32 mouse cellular contexts compared by ENCODE assay signal in the genomic region with DNA sequence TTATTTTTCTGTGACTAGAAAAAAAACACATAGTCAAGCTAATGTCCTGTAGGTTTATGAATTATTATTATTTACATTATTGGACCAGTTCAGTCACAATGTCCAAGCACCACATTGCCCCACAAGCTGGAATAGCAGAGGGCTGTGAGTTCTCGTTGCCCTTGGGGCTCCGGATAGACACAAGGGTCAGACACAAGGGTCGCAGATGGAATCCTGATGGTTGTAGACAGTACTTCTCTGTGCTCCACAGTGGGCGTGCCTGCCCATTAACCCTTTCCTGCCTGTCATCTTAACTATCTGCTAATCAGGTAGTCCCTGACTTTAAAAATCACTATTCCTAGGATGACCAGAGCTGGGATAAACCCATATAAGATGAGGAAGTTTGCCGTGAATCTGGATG. TPM values are rescaled to one million over a fixed set of nuclear protein-coding genes. Genes with fewer than 3 reads are reported as not detected.
DNase-seq lines count a peak whose midpoint lies in the region; ATAC-seq and TF ChIP-seq lines count a peak whose summit lies in the region.
"Had no signal": no experiment of that assay in that cellular context is flagged by ENCODE, and none has a peak within 500 bp of the region (broad histone marks: within the 10 kb centered on the region; RNA-seq: fewer than 3 reads in every experiment).

No protein-coding gene starts in this region.

- DNase-seq in neural tube, embryonic 10.5 days (ENCODE audit: extremely low spot score, low spot score) = peak; percentile 54
- DNase-seq in embryonic facial prominence, embryonic 10.5 days (ENCODE audit: low spot score) = peak; percentile 71
- DNase-seq in left cerebral cortex, adult 8-10 months (ENCODE audit: low spot score in 2 of 2) = no peak
- DNase-seq: adrenal gland, postnatal 25 days; B cell, adult 2 months; cerebellum, adult 2 months; cerebellum, postnatal 14 days; gastrocnemius, postnatal 25 days; heart, adult 18-20 months; heart, postnatal 4 days; liver; lung, postnatal 4 days; right cerebral cortex, postnatal 4 days; thymus, postnatal 4 days had no signal

- no peak for ATAC-seq in intestine, postnatal 0 days
- no peak; the same call in 1 of the 2 replicates for ATAC-seq in intestine, embryonic 15.5 days
- ATAC-seq in neural tube, embryonic 15.5 days (ENCODE audit: low FRiP score) = no peak
- no peak for ATAC-seq in cerebellum, adult (ENCODE audit: insufficient number of reproducible peaks, low FRiP score, low TSS enrichment)
- ATAC-seq: forebrain, embryonic 13.5 days; hindbrain, postnatal 0 days had no signal

- H3K4me2 ChIP-seq in intestine, postnatal 0 days (replicated peaks; ENCODE audit: low read depth) = no peak overlapping the region
- no peak overlapping the region for H3K4me2 ChIP-seq in intestine, embryonic 15.5 days (replicated peaks)
- no peak overlapping the region for H3K4me2 ChIP-seq in neural tube, embryonic 15.5 days
- H3K4me2 ChIP-seq: embryonic facial prominence, embryonic 15.5 days; forebrain, embryonic 13.5 days; heart, embryonic 11.5 days; lung, embryonic 15.5 days; midbrain, embryonic 13.5 days had no signal

- no peak overlapping the region for H3K9ac ChIP-seq in intestine, postnatal 0 days (ENCODE audit: low read depth, low read length)
- H3K9ac ChIP-seq in intestine, embryonic 15.5 days = no peak overlapping the region
- no peak overlapping the region for H3K9ac ChIP-seq in neural tube, embryonic 15.5 days (replicated peaks)
- H3K9ac ChIP-seq: embryonic facial prominence, embryonic 15.5 days; forebrain, embryonic 13.5 days; liver, embryonic 14.5 days; lung, embryonic 15.5 days; midbrain, embryonic 13.5 days had no signal

- TF ChIP-seq CTCF in intestine, postnatal 0 days (IDR thresholded peaks at IDR 0.05; ENCODE audit: low read depth) = no peak

- peak overlapping the region; percentile 61; the same call in 1 of the 2 replicates for H3K27ac ChIP-seq in intestine, postnatal 0 days (ENCODE audit: low read depth, low read length)
- H3K27ac ChIP-seq in intestine, embryonic 15.5 days = no peak overlapping the region
- H3K27ac ChIP-seq in neural tube, embryonic 15.5 days (replicated peaks) = no peak overlapping the region
- H3K27ac ChIP-seq in embryonic facial prominence, embryonic 10.5 days (replicated peaks) = peak overlapping the region; percentile 45; the same call in 1 of the 2 replicates
- H3K27ac ChIP-seq: embryonic facial prominence, embryonic 15.5 days; forebrain, embryonic 13.5 days; liver, embryonic 14.5 days; lung, embryonic 15.5 days; midbrain, embryonic 13.5 days had no signal

- no peaks in the 10 kb centered on the region for H3K27me3 ChIP-seq in intestine, postnatal 0 days (replicated peaks; ENCODE audit: control insufficient read depth, insufficient read depth, low read length)
- H3K27me3 ChIP-seq in intestine, embryonic 15.5 days (replicated peaks) = no peaks in the 10 kb centered on the region
- H3K27me3 ChIP-seq in neural tube, embryonic 15.5 days (replicated peaks) = no peaks in the 10 kb centered on the region
- H3K27me3 ChIP-seq in embryonic facial prominence, embryonic 10.5 days (replicated peaks; ENCODE audit: low read depth, poor library complexity, severe bottlenecking) = no peaks in the 10 kb centered on the region
- H3K27me3 ChIP-seq: embryonic facial prominence, embryonic 15.5 days; forebrain, embryonic 13.5 days; lung, embryonic 15.5 days; megakaryocyte, embryonic 14.5 days; midbrain, embryonic 13.5 days had no signal

- no peak overlapping the region for H3K4me3 ChIP-seq in intestine, postnatal 0 days (ENCODE audit: low read depth, low read length)
- no peak overlapping the region for H3K4me3 ChIP-seq in intestine, embryonic 15.5 days (replicated peaks)
- H3K4me3 ChIP-seq in neural tube, embryonic 15.5 days (replicated peaks) = no peak overlapping the region
- no peak overlapping the region for H3K4me3 ChIP-seq in embryonic facial prominence, embryonic 10.5 days
- H3K4me3 ChIP-seq: embryonic facial prominence, embryonic 15.5 days; forebrain, embryonic 13.5 days; lung, embryonic 15.5 days; megakaryocyte, embryonic 14.5 days; midbrain, embryonic 13.5 days had no signal

- H3K36me3 ChIP-seq in intestine, postnatal 0 days (ENCODE audit: control insufficient read depth, insufficient read depth) = peaks cover under 1% of the 10 kb centered on the region; the same call in 1 of the 2 replicates
- H3K36me3 ChIP-seq in intestine, embryonic 15.5 days = no peaks in the 10 kb centered on the region
- H3K36me3 ChIP-seq in neural tube, embryonic 15.5 days = no peaks in the 10 kb centered on the region
- 0 out of 2 replicates have a peak, but pooled peaks cover 2% of the 10 kb centered on the region for H3K36me3 ChIP-seq in embryonic facial prominence, embryonic 10.5 days (replicated peaks)
- H3K36me3 ChIP-seq: lung, embryonic 15.5 days had no signal

- WGBS in intestine, postnatal 0 days = 35% methylated on average over 5 of the region's 5 CpGs
- WGBS in intestine, embryonic 15.5 days = 31% methylated on average over 5 of the region's 5 CpGs
- 53% methylated on average over 5 of the region's 5 CpGs for WGBS in neural tube, embryonic 15.5 days
- 29% methylated on average over 5 of the region's 5 CpGs for WGBS in embryonic facial prominence, embryonic 10.5 days

- 0 out of 2 replicates have a peak, but pooled peaks cover 5% of the 10 kb centered on the region for H3K4me1 ChIP-seq in intestine, postnatal 0 days (replicated peaks; ENCODE audit: control insufficient read depth, insufficient read depth, low read length)
- H3K4me1 ChIP-seq in intestine, embryonic 15.5 days (replicated peaks) = peaks cover 14% of the 10 kb centered on the region
- H3K4me1 ChIP-seq in neural tube, embryonic 15.5 days = peaks cover 21% of the 10 kb centered on the region
- H3K4me1 ChIP-seq in embryonic facial prominence, embryonic 10.5 days = peaks cover 42% of the 10 kb centered on the region
- H3K4me1 ChIP-seq: megakaryocyte, embryonic 14.5 days had no signal

- H3K9me3 ChIP-seq in intestine, postnatal 0 days (ENCODE audit: control insufficient read depth) = no peaks in the 10 kb centered on the region
- no peaks in the 10 kb centered on the region for H3K9me3 ChIP-seq in intestine, embryonic 15.5 days
- H3K9me3 ChIP-seq in neural tube, embryonic 15.5 days (replicated peaks) = no peaks in the 10 kb centered on the region
- H3K9me3 ChIP-seq in embryonic facial prominence, embryonic 10.5 days = no peaks in the 10 kb centered on the region
- H3K9me3 ChIP-seq: embryonic facial prominence, embryonic 15.5 days; forebrain, embryonic 13.5 days; lung, embryonic 15.5 days; megakaryocyte, embryonic 14.5 days; midbrain, embryonic 13.5 days had no signal

RNA-seq across cellular contexts. Expression of a gene that starts 17.9 kb away (rescaled TPM):
- polyA plus RNA-seq in intestine, postnatal 0 days (2015; fragmentation: Nextera tagmentation; extraction: Ambion mirVana) = 47.4 and 56.7 TPM in 2 replicates
- polyA plus RNA-seq in intestine, embryonic 15.5 days (2015; fragmentation: Nextera tagmentation; extraction: Ambion mirVana) = 0.30 and 0.57 TPM in 2 replicates
- 0.08 TPM in 1 of 2 replicates, not detected in the other for polyA plus RNA-seq in neural tube, embryonic 15.5 days (2015; fragmentation: Nextera tagmentation; extraction: Ambion mirVana)
- polyA plus RNA-seq in embryonic facial prominence, embryonic 10.5 days (2016; fragmentation: Nextera tagmentation; extraction: Ambion mirVana) = 0.10 and 0.15 TPM in 2 replicates
- total RNA-seq in left cerebral cortex, adult 8-10 months (2022) = under 1 TPM in 1 of 4 experiments, not detected in 3; 0.13 TPM
- total RNA-seq: adrenal gland, adult 18-20 months; gastrocnemius, postnatal 25 days; heart, adult 18-20 months; heart, postnatal 4 days; hindbrain, postnatal 0 days; layer of hippocampus, adult 8-10 months; layer of hippocampus, postnatal 25 days; left cerebral cortex, postnatal 10 days; monocyte, adult 5-6 weeks had no signal
- polyA plus RNA-seq: cerebellum, adult 2 months; cortical plate, adult 2 months; heart, embryonic 11.5 days; hindbrain, postnatal 0 days; lung, embryonic 15.5 days had no signal

RNA-seq across cellular contexts. Expression of a gene that starts 24.6 kb away (rescaled TPM):
- 59.8 and 68.3 TPM in 2 replicates for polyA plus RNA-seq in intestine, postnatal 0 days (2015; fragmentation: Nextera tagmentation; extraction: Ambion mirVana)
- polyA plus RNA-seq in intestine, embryonic 15.5 days (2015; fragmentation: Nextera tagmentation; extraction: Ambion mirVana) = 2.3 and 3.4 TPM in 2 replicates
- 0.93 and 0.95 TPM in 2 replicates for polyA plus RNA-seq in neural tube, embryonic 15.5 days (2015; fragmentation: Nextera tagmentation; extraction: Ambion mirVana)
- polyA plus RNA-seq in embryonic facial prominence, embryonic 10.5 days (2016; fragmentation: Nextera tagmentation; extraction: Ambion mirVana) = 1.3 and 1.6 TPM in 2 replicates
- under 1 TPM in 1 of 4 experiments, not detected in 3; 0.30 TPM for total RNA-seq in left cerebral cortex, adult 8-10 months (2022)
- total RNA-seq: adrenal gland, adult 18-20 months; gastrocnemius, postnatal 25 days; heart, adult 18-20 months; heart, postnatal 4 days; layer of hippocampus, adult 8-10 months; layer of hippocampus, postnatal 25 days; left cerebral cortex, postnatal 10 days; monocyte, adult 5-6 weeks had no signal

RNA-seq across cellular contexts. Expression of a gene that starts 31.9 kb away (rescaled TPM):
- 10.1 and 11.4 TPM in 2 replicates for polyA plus RNA-seq in intestine, postnatal 0 days (2015; fragmentation: Nextera tagmentation; extraction: Ambion mirVana)
- polyA plus RNA-seq in intestine, embryonic 15.5 days (2015; fragmentation: Nextera tagmentation; extraction: Ambion mirVana) = 21.9 and 24.7 TPM in 2 replicates
- 30.2 and 33.1 TPM in 2 replicates for polyA plus RNA-seq in neural tube, embryonic 15.5 days (2015; fragmentation: Nextera tagmentation; extraction: Ambion mirVana)
- 29.4 and 34.6 TPM in 2 replicates for polyA plus RNA-seq in embryonic facial prominence, embryonic 10.5 days (2016; fragmentation: Nextera tagmentation; extraction: Ambion mirVana)
- 10 to 100 TPM; 21.3 to 24.5 (median 22.5) TPM for total RNA-seq in left cerebral cortex, adult 8-10 months (2022)

Comparison
In these comparisons a context has a peak if more than half of its experiments do, and no peak if none do; other contexts are left out.
1. H3K27ac ChIP-seq: peak in intestine, postnatal 0 days (single experiment) and embryonic facial prominence, embryonic 10.5 days (single experiment); none in intestine, embryonic 15.5 days (single experiment) and neural tube, embryonic 15.5 days (single experiment).
2. RNA of a gene that starts 17.9 kb away (polyA plus RNA-seq): 47.4 to 56.7 TPM in intestine, postnatal 0 days; 0.30 to 0.57 TPM in intestine, embryonic 15.5 days, 0.10 to 0.15 TPM in embryonic facial prominence, embryonic 10.5 days and 0.08 TPM in neural tube, embryonic 15.5 days; every median in the first group is over 10 times any median in the second.
3. RNA of a gene that starts 24.6 kb away (polyA plus RNA-seq): 59.8 to 68.3 TPM in intestine, postnatal 0 days; 2.3 to 3.4 TPM in intestine, embryonic 15.5 days, 1.3 to 1.6 TPM in embryonic facial prominence, embryonic 10.5 days and 0.93 to 0.95 TPM in neural tube, embryonic 15.5 days; every median in the first group is over 10 times any median in the second.
4. DNase-seq: peak in neural tube, embryonic 10.5 days (single experiment) and embryonic facial prominence, embryonic 10.5 days (single experiment); none in left cerebral cortex, adult 8-10 months (0 of 2).